Mouse (Mus musculus) limb, embryonic 10.5 days (tissue): ENCODE measurements around the gene Cd63. TPM values are rescaled to one million over a fixed set of nuclear protein-coding genes. Genes with fewer than 3 reads are reported as not detected.

Experiments used
- DNase-seq: peaks from one replicate; pipeline ENCODE4 v3.0.0-alpha.2; 2017; ENCODE audit warnings: low spot score
- H3K27ac ChIP-seq: fragments of 300-500 bp; sonication (generic); 2 replicates; pipeline ENCODE4 v1.5.1; 2016; ENCODE audit warnings: mild to moderate bottlenecking
- H3K27me3 ChIP-seq: fragments of 300-500 bp; sonication (generic); 2 replicates; pipeline ENCODE4 v1.6.1; 2016; ENCODE audit warnings: low read depth, mild to moderate bottlenecking; ENCODE audit not compliant: poor library complexity, severe bottlenecking
- H3K36me3 ChIP-seq: fragments of 300-500 bp; sonication (generic); 2 replicates; pipeline ENCODE4 v1.6.1; 2016; ENCODE audit warnings: mild to moderate bottlenecking, moderate library complexity
- H3K4me1 ChIP-seq: fragments of 300-500 bp; sonication (generic); 2 replicates; pipeline ENCODE4 v1.6.1; 2016
- H3K4me3 ChIP-seq: fragments of 300-500 bp; sonication (generic); 2 replicates; pipeline ENCODE4 v1.5.1; 2016; ENCODE audit warnings: mild to moderate bottlenecking, moderate library complexity
- H3K9me3 ChIP-seq: fragments of 300-500 bp; sonication (generic); replicated peaks from 2 replicates; pipeline ENCODE4 v1.6.1; 2016; ENCODE audit warnings: mild to moderate bottlenecking
- WGBS: fragments of 180-500 bp; shearing (Covaris S2); methylation state at CpG from one replicate; pipeline ENCODE4 v1.1.7; 2016; 5-methylcytosine and 5-hydroxymethylcytosine counted together
- polyA plus RNA-seq: library from polyadenylated mRNA; unstranded; fragments of >200 nt; fragmentation: Nextera tagmentation; extraction: Ambion mirVana; gene quantifications from 2 replicates; pipeline ENCODE4 v1.2.1, GENCODE M21; 2016

Cd63 gene
- polyA plus RNA-seq, 1 experiment from 2014 or later: 439 TPM

DNA sequence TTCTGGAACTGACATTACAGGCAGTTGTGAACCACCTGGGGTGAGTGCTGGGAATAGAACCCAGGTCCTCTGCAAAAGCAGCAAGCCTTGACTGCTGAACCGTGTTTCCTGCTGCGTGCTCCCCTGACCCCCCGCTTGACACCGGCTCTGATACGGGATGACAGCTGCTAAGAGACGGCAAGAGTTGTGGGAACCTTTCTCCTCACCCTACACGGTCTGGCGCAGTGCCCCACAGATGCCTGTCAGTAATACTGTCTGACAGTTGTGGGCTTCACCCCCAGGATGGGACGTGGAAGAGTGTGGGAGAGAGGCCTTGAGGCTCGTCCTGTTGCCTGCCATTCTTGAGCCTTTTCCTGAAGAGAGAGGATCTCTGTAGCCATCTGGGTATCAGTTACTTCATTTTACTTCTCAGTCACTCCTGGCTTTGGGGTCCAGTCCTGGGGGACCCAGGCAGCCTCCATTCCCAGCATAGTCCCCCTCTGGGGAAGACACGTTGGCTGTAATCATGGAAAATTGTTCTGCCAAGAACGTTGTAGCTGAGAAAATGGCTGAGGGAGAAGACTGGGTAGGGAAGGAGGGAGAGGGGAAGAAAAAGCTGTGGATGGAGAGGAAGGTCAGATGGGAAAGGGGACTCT is 37.1 kb downstream of the Cd63 start:
- Histone ChIP-seq H3K27me3 (peaks cover 47% of the 10 kb centered on the region), H3K36me3 (no peaks in the 10 kb centered on the region), H3K27ac (no peak overlapping the region), H3K4me1 (peaks cover 15% of the 10 kb centered on the region), H3K9me3 (no peaks in the 10 kb centered on the region), H3K4me3 (no peak overlapping the region)
- no peak for DNase-seq
- WGBS: 75% methylated on average over 12 of the region's 12 CpGs

DNA sequence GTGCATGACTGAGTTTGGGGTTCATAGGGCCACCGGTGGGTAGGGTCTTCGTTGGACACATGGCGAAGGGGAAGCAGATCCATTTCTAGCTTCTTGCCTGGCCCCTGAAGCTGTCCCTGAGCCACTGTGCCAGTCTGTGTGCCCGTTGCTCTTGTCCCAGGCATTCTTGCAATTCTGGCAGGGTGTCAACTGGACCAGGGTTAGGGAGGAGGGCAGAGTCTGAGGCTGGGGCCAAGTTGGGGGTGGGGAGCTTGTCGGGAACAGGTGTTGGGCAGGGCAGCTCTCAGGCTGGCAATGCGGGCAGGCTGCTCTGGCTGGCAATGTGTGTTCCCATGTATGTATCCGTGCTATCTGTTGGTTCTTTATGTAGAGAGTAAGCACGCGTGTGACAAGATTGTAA is 37.7 kb downstream of the Cd63 start:
- Histone ChIP-seq H3K36me3 (no peaks in the 10 kb centered on the region), H3K4me1 (peaks cover 11% of the 10 kb centered on the region), H3K9me3 (no peaks in the 10 kb centered on the region), H3K27ac (no peak overlapping the region), H3K27me3 (peaks cover 41% of the 10 kb centered on the region), H3K4me3 (no peak overlapping the region)
- DNase-seq: no peak
- WGBS: 85% methylated on average over 9 of the region's 9 CpGs

DNA sequence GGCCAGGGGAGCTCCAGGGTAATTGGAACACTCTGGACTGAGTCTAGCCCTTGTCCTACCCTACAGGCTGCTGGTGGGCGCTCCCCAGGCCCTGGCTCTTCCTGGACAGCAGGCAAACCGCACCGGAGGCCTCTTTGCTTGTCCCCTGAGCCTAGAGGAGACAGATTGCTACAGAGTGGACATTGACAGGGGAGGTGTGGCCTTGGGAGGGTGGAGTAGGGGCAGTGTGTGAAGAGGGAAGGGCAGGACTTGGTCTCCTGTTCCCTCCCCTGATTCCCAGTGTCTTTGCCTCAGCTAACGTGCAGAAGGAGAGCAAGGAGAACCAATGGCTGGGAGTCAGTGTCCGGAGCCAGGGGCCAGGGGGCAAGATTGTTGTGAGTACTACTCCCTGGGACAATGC is 38.2 kb downstream of the Cd63 start:
- 58% methylated on average over 5 of the region's 5 CpGs for whole genome bisulfite sequencing
- Histone ChIP-seq H3K27me3 (peaks cover 36% of the 10 kb centered on the region), H3K27ac (no peak overlapping the region), H3K9me3 (no peaks in the 10 kb centered on the region), H3K4me1 (peaks cover 6% of the 10 kb centered on the region), H3K4me3 (no peak overlapping the region), H3K36me3 (no peaks in the 10 kb centered on the region)
- no peak for DNase-seq

DNA sequence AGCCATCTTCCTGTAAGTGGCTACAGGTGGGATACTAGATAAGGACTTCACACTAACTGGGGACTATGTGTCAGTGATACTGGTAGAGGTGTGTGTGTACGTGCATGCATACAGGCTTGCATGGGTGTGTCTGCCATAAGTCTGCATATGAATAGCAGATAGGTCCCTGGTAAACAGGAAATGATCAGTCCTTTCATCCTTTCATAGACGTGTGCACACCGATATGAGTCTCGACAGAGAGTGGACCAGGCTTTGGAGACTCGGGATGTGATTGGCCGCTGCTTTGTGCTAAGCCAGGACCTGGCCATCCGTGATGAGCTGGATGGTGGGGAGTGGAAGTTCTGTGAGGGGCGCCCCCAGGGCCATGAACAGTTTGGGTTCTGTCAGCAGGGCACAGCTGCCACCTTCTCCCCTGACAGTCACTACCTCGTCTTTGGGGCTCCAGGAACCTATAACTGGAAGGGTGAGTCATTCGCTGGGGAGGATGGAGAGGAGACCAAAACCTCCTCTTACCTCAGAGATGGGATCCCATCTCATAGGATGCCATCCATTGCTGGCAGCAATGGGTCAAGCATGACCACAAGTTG is 39.8 kb downstream of the Cd63 start:
- H3K4me3 ChIP-seq: no peak overlapping the region
- no peak overlapping the region for H3K27ac ChIP-seq
- H3K36me3 ChIP-seq: no peaks in the 10 kb centered on the region
- H3K27me3 ChIP-seq: peaks cover 20% of the 10 kb centered on the region
- no peaks in the 10 kb centered on the region for H3K4me1 ChIP-seq
- 88% methylated on average over 10 of the region's 10 CpGs for WGBS
- no peak for DNase-seq
- no peaks in the 10 kb centered on the region for H3K9me3 ChIP-seq

DNA sequence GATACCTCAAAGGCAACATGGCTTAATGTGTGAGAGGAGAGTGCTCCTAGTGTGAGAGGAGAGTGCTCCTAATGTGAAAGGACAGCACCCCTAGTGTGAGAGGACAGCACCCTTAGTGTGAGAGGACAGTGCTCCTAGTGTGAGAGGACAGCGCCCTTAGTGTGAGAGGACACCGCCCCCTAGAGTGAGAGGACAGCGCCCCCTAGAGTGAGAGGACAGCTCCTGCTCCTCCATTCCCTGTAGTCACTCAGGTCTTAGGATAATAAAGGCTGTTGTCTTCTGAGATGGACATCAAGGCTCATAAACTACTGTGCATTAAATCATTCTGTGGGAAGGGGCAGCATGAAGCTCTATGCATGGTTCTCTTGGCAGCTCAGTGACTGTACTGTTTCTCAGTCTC is 44.9 kb downstream of the Cd63 start:
- no peak for DNase-seq
- WGBS: 20% methylated on average over 3 of the region's 3 CpGs
- Histone ChIP-seq H3K9me3 (no peaks in the 10 kb centered on the region), H3K27me3 (0 out of 2 replicates have a peak, but pooled peaks cover 4% of the 10 kb centered on the region), H3K4me3 (no peak overlapping the region), H3K4me1 (no peaks in the 10 kb centered on the region), H3K36me3 (no peaks in the 10 kb centered on the region), H3K27ac (no peak overlapping the region)

DNA sequence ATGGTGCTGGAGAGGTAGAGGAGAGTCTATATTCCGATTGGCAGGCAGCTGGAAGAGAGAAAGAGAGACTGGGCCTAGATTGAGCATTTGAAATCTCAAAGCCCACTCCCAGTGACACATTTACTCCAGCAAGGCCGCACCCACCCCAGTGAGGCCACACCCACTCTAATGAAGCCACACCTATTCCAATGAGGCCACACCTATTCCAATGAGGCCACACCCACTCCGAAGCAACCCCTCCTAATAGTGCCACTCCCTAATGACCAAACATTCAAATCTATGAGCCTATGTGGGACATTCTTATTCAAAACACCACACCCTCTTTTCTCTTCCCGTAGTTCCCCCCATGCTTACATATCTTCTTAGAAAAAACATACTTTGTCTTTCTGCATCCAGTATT is 46.7 kb downstream of the Cd63 start:
- Histone ChIP-seq H3K4me1 (no peaks in the 10 kb centered on the region), H3K36me3 (no peaks in the 10 kb centered on the region), H3K27me3 (0 out of 2 replicates have a peak, but pooled peaks cover 4% of the 10 kb centered on the region), H3K9me3 (no peaks in the 10 kb centered on the region), H3K27ac (no peak overlapping the region), H3K4me3 (no peak overlapping the region)
- DNase-seq: no peak
- 89% methylated on average over 4 of the region's 4 CpGs for WGBS

DNA sequence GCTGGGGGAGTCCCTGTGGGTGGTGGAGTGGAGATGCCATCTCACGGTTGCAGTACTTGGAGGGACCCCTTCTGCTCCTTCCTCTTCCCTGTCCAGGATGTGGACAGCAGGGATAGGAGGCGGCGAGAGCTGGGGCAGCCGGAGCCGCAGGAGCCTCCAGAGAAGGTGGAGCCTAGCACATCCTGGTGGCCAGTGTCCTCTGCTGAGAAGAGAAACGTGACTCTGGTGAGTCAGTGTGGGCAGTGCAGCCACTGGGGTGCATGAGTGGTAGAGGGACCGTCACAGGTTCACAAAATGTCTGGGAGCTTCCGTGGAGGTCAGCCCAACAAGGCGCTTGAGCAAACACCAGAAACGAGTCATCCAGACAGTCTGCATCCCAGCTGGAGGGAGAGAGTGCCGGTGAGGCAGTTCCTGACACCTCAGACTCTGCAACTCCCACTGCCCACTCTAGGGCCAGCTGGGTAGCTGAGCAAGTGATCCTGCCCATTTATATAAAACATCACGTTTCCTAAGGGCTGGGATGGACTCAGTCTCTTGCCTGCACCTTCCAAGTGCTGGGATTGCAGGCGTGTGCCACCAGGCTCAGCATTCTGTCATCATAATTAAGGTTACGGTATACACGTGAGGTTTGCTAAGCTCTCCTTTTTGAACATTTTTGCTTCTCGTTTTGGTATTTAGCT is 49.6 kb downstream of the Cd63 start:
- Histone ChIP-seq H3K9me3 (no peaks in the 10 kb centered on the region), H3K4me1 (no peaks in the 10 kb centered on the region), H3K4me3 (no peak overlapping the region), H3K27me3 (0 out of 2 replicates have a peak, but pooled peaks cover 4% of the 10 kb centered on the region), H3K36me3 (no peaks in the 10 kb centered on the region), H3K27ac (no peak overlapping the region)
- no peak for DNase-seq
- 70% methylated on average over 16 of the region's 16 CpGs for WGBS

DNA sequence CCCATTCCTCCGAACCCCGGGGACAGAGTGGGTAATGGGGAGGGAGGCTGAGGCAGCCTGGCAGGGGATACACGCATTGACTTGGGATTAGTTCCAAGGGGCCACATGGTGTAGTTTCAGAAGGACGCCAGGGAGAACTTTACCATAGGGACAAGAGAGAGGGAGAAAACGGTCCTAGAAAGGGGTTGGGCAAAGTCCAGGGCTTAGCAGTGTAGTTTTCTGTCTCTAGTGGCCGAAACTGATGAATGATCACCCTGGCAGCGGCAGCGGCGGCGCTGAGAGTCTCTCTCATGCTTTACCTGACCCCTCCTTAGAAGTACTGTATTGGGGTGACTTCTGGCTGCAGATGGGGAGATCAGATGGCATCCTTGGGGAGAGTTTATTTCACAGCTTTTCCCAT is 57.6 kb downstream of the Cd63 start:
- no peaks in the 10 kb centered on the region for H3K27me3 ChIP-seq
- 80% methylated on average over 10 of the region's 10 CpGs for WGBS
- no peaks in the 10 kb centered on the region for H3K4me1 ChIP-seq
- H3K27ac ChIP-seq: no peak overlapping the region
- no peaks in the 10 kb centered on the region for H3K36me3 ChIP-seq
- no peak for DNase-seq
- H3K4me3 ChIP-seq: no peak overlapping the region
- H3K9me3 ChIP-seq: no peaks in the 10 kb centered on the region

DNA sequence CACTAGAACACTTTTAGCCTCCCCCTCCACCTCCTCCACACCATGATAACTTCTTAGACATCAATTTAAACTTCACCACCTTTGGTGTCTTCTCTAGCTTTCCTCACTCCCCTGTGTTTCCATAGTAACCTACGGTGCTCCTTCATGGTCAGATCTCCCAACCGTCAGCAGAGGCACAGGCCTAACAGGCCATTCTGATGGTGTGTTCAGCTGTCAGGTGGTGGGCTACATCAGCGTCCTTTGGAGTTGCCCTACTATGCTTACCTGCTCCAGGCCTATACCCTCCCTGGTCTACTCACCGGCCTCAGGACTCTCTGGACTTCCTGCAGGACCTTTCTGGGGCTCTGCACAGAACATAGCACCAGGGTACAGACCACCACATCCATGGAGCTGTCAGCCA is 59.4 kb downstream of the Cd63 start:
- no peak for DNase-seq
- Histone ChIP-seq H3K4me3 (no peak overlapping the region), H3K4me1 (no peaks in the 10 kb centered on the region), H3K9me3 (no peaks in the 10 kb centered on the region), H3K27ac (no peak overlapping the region), H3K27me3 (no peaks in the 10 kb centered on the region), H3K36me3 (no peaks in the 10 kb centered on the region)
- WGBS: 78% methylated on average over 4 of the region's 4 CpGs

DNA sequence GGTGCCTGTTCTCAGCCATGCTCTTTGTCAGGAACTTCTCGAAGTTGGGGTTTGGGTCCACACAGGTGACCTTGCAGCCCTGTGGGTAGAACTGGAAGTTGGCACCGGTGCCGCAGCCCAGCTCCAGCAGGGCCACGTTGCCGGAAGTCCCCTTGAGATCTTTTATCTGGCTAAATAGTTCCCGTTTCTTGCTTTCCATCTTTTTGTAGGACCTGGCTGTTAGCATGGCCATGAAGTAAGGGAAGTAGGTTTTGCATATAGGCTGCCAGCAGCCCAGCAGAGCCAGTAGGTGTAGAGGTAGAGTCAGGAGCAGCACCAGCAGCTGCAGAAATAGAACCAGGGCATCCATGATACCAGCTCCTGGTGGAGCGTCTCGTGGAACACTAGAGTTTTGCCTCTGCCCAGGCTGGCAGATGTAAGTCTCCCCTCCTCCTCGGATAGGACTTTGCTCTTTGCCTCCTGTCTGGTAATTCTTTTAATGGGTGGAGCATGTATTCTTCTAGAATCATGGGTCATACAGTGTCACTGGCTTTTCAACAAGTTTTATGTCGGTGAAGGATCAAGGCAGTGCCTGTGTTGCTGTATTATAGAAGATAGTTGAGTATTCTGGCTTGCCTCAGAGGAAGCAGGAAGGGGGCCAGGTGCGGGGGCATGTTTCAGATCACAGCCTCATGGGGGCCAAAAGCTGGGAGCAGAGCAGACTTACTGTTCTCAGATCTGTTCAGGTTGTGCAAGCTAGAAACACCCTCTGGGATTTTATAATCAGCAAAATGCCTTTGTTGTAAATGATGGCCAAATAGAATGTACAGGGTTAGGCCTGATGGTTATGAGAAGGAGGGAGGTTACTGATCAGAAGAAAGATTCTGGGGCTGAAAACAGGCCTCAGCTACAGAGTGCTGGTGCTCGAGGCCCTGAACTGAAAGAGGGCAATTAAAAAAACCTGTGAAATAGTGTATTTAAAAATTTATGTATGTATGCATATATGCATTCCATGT is 60.1 kb downstream of the Cd63 start, which contains the start of gene Mettl7b:
TSS of gene Mettl7b (minus strand) at position 399 of the 995 bp plus-strand sequence.
- Histone ChIP-seq H3K4me1 (no peaks in the 10 kb centered on the region), H3K36me3 (no peaks in the 10 kb centered on the region), H3K4me3 (no peak within 1 kb of the TSS), H3K27ac (no peak within 1 kb of the TSS), H3K9me3 (no peaks in the 10 kb centered on the region), H3K27me3 (no peaks in the 10 kb centered on the region)
- no peak for DNase-seq
- WGBS: 90% methylated on average over 12 of the region's 12 CpGs
